Mouse (Mus musculus) hindbrain, embryonic 10.5 days (tissue): ENCODE measurements around the gene Ifitm1. TPM values are rescaled to one million over a fixed set of nuclear protein-coding genes. Genes with fewer than 3 reads are reported as not detected.

Experiments used
- DNase-seq: peaks from one replicate; pipeline ENCODE4 v3.0.0-alpha.2; 2017; ENCODE audit warnings: low spot score
- H3K27ac ChIP-seq: fragments of 300-500 bp; sonication (generic); 2 replicates; pipeline ENCODE4 v1.5.1; 2016; ENCODE audit warnings: mild to moderate bottlenecking, moderate library complexity
- H3K27me3 ChIP-seq: fragments of 300-500 bp; sonication (generic); 2 replicates; pipeline ENCODE4 v1.6.1; 2016; ENCODE audit warnings: mild to moderate bottlenecking; ENCODE audit not compliant: poor library complexity, insufficient read depth, severe bottlenecking
- H3K36me3 ChIP-seq: fragments of 300-500 bp; sonication (generic); 2 replicates; pipeline ENCODE4 v1.6.1; 2016; ENCODE audit warnings: mild to moderate bottlenecking, moderate library complexity
- H3K4me1 ChIP-seq: fragments of 300-500 bp; sonication (generic); replicated peaks from 2 replicates; pipeline ENCODE4 v1.6.1; 2016; ENCODE audit warnings: mild to moderate bottlenecking
- H3K4me3 ChIP-seq: fragments of 300-500 bp; sonication (generic); 2 replicates; pipeline ENCODE4 v1.5.1; 2016; ENCODE audit warnings: mild to moderate bottlenecking, moderate library complexity
- H3K9me3 ChIP-seq: fragments of 300-500 bp; sonication (generic); 2 replicates; pipeline ENCODE4 v1.6.1; 2016; ENCODE audit warnings: mild to moderate bottlenecking, moderate library complexity
- WGBS: fragments of 180-500 bp; shearing (Covaris S2); methylation state at CpG from one replicate; pipeline ENCODE4 v1.1.7; 2016; 5-methylcytosine and 5-hydroxymethylcytosine counted together
- polyA plus RNA-seq: library from polyadenylated mRNA; unstranded; fragments of >200 nt; fragmentation: Nextera tagmentation; extraction: Ambion mirVana; gene quantifications from 2 replicates; pipeline ENCODE4 v1.2.1, GENCODE M21; 2016

Gene Ifitm1
- polyA plus RNA-seq, 1 experiment from 2014 or later: 6.9 TPM

- DNase-seq: no peak
- H3K27me3 ChIP-seq: 0 out of 2 replicates have a peak, but pooled peaks cover 2% of the 10 kb centered on the region
- H3K9me3 ChIP-seq: no peaks in the 10 kb centered on the region
- H3K4me3 ChIP-seq: no peak overlapping the region
- 85% methylated on average over 11 of the region's 11 CpGs for WGBS
- H3K36me3 ChIP-seq: peaks cover 28% of the 10 kb centered on the region
- no peak overlapping the region for H3K27ac ChIP-seq
- peaks cover 68% of the 10 kb centered on the region for H3K4me1 ChIP-seq
These were observed 13.9 kb upstream of the Ifitm1 start for GRCm38 (mm10) chr7:140953133-140953532.

DNA sequence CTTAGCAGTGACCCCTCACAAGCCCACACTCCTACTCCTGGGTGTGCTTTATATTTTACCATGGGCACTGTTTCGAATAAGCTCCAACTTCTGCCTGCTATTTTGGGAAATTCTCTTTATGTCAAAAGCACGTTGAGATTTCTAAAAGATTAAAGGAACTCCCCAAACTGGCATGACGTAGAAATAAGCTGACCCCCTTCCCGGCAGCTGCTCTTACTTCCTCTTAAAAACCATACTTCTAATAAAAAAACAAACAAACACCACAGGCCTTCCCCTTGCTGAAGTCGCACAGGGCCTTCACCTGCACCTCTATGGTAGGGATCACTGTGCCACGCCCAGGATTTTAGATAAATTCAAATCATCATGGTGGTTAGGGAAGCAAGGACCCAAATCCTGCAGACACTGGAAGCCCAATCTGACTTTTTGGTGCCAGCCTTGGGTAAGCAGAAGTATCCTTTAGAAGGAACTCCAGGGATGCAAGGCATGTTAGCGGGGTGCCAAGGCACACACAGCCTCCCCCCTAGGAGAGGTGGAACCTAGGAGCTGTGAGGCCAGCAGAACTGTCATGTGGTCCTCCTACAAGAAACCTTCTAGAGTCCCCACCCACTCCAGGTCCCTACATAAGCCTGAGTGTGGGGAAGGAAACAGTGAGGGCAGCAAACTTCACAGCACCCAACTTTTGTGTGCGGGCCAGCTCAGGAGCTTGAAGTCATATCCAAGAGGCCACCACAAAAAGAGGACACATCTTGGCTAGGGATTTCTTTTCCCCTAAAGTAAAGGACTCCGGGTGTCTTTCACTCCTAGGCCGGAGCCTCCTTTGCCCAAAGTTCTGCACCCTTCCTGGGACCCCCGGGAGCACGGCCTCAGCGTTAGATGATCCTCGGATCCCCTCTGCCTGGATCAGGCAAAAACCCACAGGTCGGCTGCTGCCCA lies 13.0 kb upstream of the Ifitm1 start:
- Histone ChIP-seq H3K4me1 (peaks cover 70% of the 10 kb centered on the region), H3K36me3 (peaks cover 19% of the 10 kb centered on the region), H3K9me3 (no peaks in the 10 kb centered on the region), H3K4me3 (peak overlapping the region; percentile 55), H3K27me3 (0 out of 2 replicates have a peak, but pooled peaks cover 7% of the 10 kb centered on the region), H3K27ac (peak overlapping the region; percentile 86; the same call in 1 of the 2 replicates)
- no peak for DNase-seq
- WGBS: 71% methylated on average over 15 of the region's 15 CpGs

DNA sequence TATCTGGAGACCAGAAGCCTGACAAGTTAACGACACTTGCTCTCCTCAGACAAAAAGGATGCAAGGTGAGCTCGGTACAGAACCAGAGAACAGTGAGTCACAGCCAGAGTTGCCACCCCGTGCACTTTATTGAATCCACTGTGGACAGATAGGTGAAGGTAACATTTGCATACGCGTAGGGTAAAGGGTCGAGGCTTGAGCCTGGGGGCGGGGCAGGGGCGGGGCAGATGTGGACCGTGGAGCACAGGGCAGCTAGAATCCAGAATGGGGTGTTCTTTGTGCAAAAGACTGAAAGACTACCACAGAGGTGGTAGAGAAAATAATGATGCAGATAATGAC lies 12.3 kb upstream of the Ifitm1 start:
- Histone ChIP-seq H3K27me3 (0 out of 2 replicates have a peak, but pooled peaks cover 7% of the 10 kb centered on the region), H3K36me3 (peaks cover 12% of the 10 kb centered on the region), H3K9me3 (no peaks in the 10 kb centered on the region), H3K4me1 (peaks cover 70% of the 10 kb centered on the region), H3K27ac (peak overlapping the region; percentile 86; the same call in 1 of the 2 replicates), H3K4me3 (peak overlapping the region; percentile 55)
- WGBS: 11% methylated on average over 9 of the region's 9 CpGs
- no peak for DNase-seq

GRCm38 (mm10) chr7:140955342-140955741 lies 11.7 kb upstream of the Ifitm1 start:
- Histone ChIP-seq H3K36me3 (peaks cover 6% of the 10 kb centered on the region; the same call in 1 of the 2 replicates), H3K27ac (peak overlapping the region; percentile 86)

GRCm38 (mm10) chr7:140955758-140956555 lies 11.1 kb upstream of the Ifitm1 start, which contains the start of the genes Gm45717 and Ifitm2:
Gene Gm45717, minus strand, starts transcription at chr7:140955937.
Gene Ifitm2, minus strand, starts transcription at chr7:140955987.
- 0 out of 2 replicates have a peak, but pooled peaks cover 6% of the 10 kb centered on the region for H3K36me3 ChIP-seq
- H3K27ac ChIP-seq: peak within 1 kb of the TSS; percentile 86
- DNase-seq: peak; percentile 52
- peak within 1 kb of the TSS; percentile 55 for H3K4me3 ChIP-seq
- WGBS: 17% methylated on average over 11 of the region's 11 CpGs
- peaks cover 58% of the 10 kb centered on the region for H3K4me1 ChIP-seq
- H3K9me3 ChIP-seq: no peaks in the 10 kb centered on the region
- H3K27me3 ChIP-seq: 0 out of 2 replicates have a peak, but pooled peaks cover 7% of the 10 kb centered on the region

More at GRCm38 (mm10) chr7:140955342-140955741, 11.7 kb upstream of the Ifitm1 start:
- 0 out of 2 replicates have a peak, but pooled peaks cover 7% of the 10 kb centered on the region for H3K27me3 ChIP-seq
- peak overlapping the region; percentile 55 for H3K4me3 ChIP-seq
- DNase-seq: peak; percentile 47
- H3K9me3 ChIP-seq: no peaks in the 10 kb centered on the region
- WGBS: 12% methylated on average over 17 of the region's 17 CpGs
- H3K4me1 ChIP-seq: peaks cover 64% of the 10 kb centered on the region

DNA sequence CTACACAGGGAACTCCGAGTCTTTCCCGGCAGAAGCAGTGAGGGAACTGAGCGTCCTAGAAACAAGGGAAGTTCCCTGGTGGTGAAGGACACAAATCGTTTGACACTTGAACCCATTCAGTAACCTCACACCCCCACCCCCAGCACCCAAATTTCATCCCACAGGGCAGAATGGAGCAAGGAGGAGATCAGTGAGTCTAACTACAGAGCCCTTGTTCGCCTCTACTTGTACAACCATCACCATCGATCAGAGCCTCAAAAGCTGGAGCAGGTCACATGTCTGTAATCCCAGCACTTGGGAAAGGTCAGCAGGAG lies 10.5 kb upstream of the Ifitm1 start:
- Histone ChIP-seq H3K27ac (peak overlapping the region; percentile 86), H3K4me1 (peaks cover 53% of the 10 kb centered on the region)
- DNase-seq: no peak

DNA sequence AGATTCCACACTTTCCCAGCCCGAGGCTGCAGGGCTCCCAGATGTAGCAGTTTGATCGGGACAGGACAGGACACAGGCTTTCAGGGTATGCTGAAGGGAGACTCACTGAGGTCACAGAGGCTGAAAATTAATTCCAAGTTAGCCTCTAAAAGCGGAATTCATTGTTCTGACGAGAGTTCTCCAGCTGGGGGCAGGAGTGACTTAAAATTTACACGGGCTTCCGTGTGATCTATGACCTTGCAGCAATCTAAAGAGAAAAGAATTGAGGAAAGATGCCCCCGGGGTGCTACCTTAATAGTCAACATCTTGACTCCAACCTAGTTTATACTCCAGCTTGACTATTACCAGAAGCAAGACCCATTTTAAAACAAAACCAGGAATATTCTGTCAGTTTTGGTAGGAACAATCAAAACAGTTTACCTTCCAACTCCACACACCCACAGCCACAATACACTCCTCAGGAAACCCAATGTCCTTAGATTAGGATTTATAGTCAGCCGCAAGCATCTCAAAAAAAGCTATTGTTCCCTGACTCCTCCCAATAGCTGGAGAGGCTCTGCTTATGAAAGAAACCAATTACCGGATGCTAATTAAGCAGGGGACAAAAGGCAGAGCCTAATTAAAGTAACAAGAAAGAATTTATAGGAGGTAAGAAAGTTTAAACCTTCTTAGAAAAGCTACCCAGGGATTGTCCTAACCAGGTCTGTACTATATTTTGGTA lies 7.7 kb upstream of the Ifitm1 start:
- WGBS: 9% methylated on average over 9 of the region's 9 CpGs
- H3K27me3 ChIP-seq: 0 out of 2 replicates have a peak, but pooled peaks cover 7% of the 10 kb centered on the region
- H3K27ac ChIP-seq: no peak overlapping the region
- DNase-seq: no peak
- H3K4me1 ChIP-seq: peaks cover 30% of the 10 kb centered on the region
- H3K36me3 ChIP-seq: no peaks in the 10 kb centered on the region
- no peak overlapping the region for H3K4me3 ChIP-seq
- H3K9me3 ChIP-seq: no peaks in the 10 kb centered on the region

More for the DNA sequence above, 10.5 kb upstream of the Ifitm1 start:
- WGBS: 57% methylated on average over 6 of the region's 6 CpGs
- peak overlapping the region; percentile 55; the same call in 1 of the 2 replicates for H3K4me3 ChIP-seq
- H3K9me3 ChIP-seq: no peaks in the 10 kb centered on the region
- 0 out of 2 replicates have a peak, but pooled peaks cover 7% of the 10 kb centered on the region for H3K27me3 ChIP-seq
- H3K36me3 ChIP-seq: 0 out of 2 replicates have a peak, but pooled peaks cover 6% of the 10 kb centered on the region

- Histone ChIP-seq H3K27ac (no peak overlapping the region), H3K36me3 (no peaks in the 10 kb centered on the region), H3K4me1 (peaks cover 23% of the 10 kb centered on the region), H3K27me3 (0 out of 2 replicates have a peak, but pooled peaks cover 7% of the 10 kb centered on the region), H3K4me3 (no peak overlapping the region), H3K9me3 (no peaks in the 10 kb centered on the region)
- no peak for DNase-seq
- 64% methylated on average over 5 of the region's 5 CpGs for WGBS
These were observed 7.0 kb upstream of the Ifitm1 start for GRCm38 (mm10) chr7:140960026-140960425.

DNA sequence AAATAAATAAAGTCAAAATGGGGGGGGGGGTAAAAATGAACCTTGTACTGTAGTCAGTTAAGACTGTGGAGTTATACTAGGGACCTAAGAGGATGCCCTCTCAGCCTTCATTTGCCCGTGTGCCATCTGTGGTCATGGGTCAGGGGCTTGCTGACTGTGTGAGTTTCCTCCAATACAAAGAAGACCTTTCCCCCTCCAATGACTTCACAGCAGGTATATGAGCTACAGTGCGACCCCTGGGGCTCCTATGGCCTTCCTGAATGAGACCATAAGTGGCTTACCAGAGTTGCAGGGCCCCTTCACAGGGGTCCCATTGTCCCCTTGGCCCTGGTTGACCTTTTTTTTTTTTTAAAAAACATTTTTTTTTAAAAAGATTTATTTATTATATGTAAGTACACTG lies 5.6 kb upstream of the Ifitm1 start:
- 52% methylated on average over 2 of the region's 2 CpGs for WGBS
- Histone ChIP-seq H3K27ac (no peak overlapping the region), H3K27me3 (0 out of 2 replicates have a peak, but pooled peaks cover 7% of the 10 kb centered on the region), H3K36me3 (no peaks in the 10 kb centered on the region), H3K4me1 (peaks cover 9% of the 10 kb centered on the region), H3K4me3 (no peak overlapping the region), H3K9me3 (no peaks in the 10 kb centered on the region)
- no peak for DNase-seq

DNA sequence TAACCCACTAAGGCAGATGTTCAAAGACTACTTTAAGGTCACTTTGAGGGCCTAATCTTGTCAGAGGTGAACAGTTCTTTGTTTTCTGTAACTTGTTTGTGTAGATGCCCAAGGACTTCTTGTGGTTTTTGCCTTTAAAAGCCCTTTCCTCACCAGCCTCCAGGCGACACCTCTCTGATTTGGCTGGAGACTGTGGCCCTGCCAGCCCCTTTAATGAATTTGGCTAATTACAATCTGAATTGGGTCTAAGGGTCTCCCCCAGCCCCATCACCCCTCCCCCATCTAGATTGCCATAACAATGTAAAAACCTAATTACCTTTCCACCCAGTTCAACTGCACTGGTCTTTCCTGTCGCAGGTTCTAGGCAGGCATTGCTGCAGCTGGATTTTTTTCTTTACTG lies 4.3 kb upstream of the Ifitm1 start:
- Histone ChIP-seq H3K4me1 (peaks cover 11% of the 10 kb centered on the region), H3K36me3 (no peaks in the 10 kb centered on the region), H3K27ac (no peak overlapping the region), H3K4me3 (no peak overlapping the region), H3K9me3 (no peaks in the 10 kb centered on the region), H3K27me3 (0 out of 2 replicates have a peak, but pooled peaks cover 7% of the 10 kb centered on the region)
- DNase-seq: no peak
- 55% methylated on average over 2 of the region's 2 CpGs for WGBS

GRCm38 (mm10) chr7:140967862-140968591 lies 1.0 kb downstream of the Ifitm1 start:
- Histone ChIP-seq H3K4me1 (peaks cover 21% of the 10 kb centered on the region), H3K27me3 (peaks cover 19% of the 10 kb centered on the region), H3K27ac (no peak overlapping the region), H3K9me3 (no peaks in the 10 kb centered on the region), H3K4me3 (no peak overlapping the region), H3K36me3 (no peaks in the 10 kb centered on the region)
- no peak for DNase-seq
- WGBS: 7% methylated on average over 14 of the region's 14 CpGs
